Mouse (Mus musculus): ENCODE measurements at regions not wholly inside any gene's neighbourhood (a gene's known extent, or its start where the extent isn't known, plus 50 kb on each side); places are given as distances from the start of the nearest gene placed in this dataset.

GRCm38 (mm10) chr14:66584699-66585098, 575.7 kb upstream of the Gulo start:
- DNase-seq (ENCODE audit: inconsistent age in 2 of 2, low spot score in 1 of 2) = no peak

DNA sequence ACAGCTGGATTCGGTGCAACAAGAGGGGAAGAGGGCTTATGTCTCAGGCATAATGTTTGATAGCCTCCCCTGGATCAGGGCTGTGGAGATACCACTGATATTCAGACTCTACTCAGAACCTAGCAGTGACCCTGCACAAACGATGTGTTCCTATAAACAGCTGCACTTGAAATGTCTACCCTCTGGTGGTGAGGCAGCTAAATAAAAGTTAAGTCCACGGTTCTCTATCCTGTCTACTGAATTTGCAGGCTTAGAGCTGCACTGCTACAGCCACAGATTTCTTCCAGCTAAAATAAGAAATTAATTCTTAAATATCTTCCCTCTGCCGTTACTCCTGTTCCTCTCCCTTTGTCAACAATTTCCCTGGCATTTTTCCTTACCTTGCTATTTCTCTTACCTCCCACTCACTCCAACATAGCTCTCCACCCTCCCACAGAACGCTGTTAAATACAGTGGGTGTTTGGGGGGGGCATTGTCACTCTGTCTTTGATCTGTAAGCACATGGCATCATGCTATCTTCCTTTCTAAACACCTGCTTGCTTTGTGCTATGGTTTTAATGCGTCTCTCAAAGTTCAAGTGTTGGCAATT, 571.0 kb upstream of the Gulo start:
- DNase-seq (ENCODE audit: inconsistent age in 2 of 2, low spot score in 1 of 2) = no peak

- no peak for DNase-seq (ENCODE audit: inconsistent age in 2 of 2, low spot score in 1 of 2)
Measured at GRCm38 (mm10) chr14:66566600-66566999, 557.6 kb upstream of the Gulo start.

- no peak for DNase-seq (ENCODE audit: inconsistent age in 2 of 2, low spot score in 1 of 2)
Measured at GRCm38 (mm10) chr14:66562744-66563143, 553.7 kb upstream of the Gulo start.

DNA sequence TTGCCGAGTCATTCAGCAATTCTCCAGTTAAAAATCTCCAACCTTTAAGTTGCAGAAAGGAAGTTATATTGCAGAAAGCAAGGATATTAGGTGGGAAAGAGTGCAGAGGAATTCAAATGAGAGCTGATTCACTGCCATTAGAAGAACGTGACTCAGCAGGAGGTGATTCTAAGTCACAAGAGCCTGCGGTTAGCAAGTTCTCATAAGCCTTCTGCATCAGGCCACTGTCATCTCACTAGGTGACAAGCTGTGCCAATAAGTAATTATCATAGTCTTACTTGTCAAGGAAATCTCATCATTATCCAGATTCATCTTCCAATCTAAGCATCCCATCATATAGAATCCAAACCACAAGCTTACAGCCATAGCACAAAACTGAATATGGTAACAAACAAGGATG, 552.7 kb upstream of the Gulo start:
- no peak for DNase-seq (ENCODE audit: inconsistent age in 2 of 2, low spot score in 1 of 2)

DNA sequence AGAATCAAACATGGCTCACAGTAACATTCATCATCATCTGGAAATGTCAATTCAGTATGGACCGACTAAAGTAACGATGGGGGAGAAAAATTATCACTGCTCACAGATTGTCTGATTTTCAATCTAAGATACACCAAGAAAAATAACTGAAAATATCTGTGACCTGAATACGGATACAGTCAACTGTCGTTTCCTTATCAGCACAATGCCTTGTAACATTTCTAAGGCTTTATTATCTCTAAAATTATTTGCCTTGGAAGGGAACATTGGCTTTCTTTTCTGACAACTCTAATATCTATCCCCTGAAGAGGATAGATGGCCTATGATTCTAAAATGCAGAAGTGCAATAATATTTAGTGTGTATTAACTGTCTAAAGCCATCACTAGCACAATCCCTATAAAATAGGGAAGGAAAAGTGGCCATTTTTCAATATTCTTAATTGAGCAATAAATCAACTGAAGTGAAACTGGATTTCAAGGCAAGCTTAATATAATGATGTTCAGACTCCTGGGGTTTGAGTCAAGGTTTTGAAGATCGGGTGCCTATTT, 552.1 kb upstream of the Gulo start:
- no peak for DNase-seq (ENCODE audit: inconsistent age in 2 of 2, low spot score in 1 of 2)

DNA sequence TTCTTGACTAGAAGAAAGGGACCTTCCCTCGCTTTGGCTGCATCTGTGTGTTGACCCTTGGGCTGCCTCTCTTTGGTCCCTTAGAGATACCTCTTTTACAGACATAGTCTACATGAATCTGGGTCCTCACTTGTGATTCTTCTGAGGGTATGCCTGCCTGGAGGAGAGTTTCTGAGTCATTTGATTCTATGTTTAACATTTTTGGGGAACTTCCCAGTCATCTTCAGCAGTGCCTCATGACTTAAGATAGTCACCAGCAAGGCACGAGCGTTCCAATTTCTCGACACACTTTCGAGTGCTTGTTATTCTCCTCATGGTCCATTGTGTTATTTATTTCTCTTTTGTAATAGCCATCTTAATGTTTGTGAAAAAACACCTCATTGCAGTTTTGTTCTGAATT, 549.4 kb upstream of the Gulo start:
- DNase-seq (ENCODE audit: inconsistent age in 2 of 2, low spot score in 1 of 2) = no peak

DNA sequence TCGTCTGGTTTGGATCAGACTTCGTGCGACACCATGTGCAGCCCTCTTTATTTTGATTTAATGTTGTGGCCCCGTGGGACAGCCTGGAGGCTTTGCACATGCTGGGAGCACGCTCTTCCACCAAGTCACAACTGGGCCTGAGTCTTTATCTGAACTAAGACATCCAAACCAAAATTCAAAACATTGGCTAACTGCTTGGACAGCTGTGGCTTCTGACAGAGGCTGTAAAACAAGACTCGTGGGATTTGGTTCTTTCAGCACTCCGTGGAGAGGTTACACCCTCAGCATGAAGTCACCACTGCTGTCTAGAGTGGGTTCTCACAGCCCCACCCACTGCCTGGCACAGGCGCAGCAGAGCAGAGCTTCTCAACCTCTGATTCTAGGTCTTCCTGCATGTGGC, 548.6 kb upstream of the Gulo start:
- DNase-seq (ENCODE audit: inconsistent age in 2 of 2, low spot score in 1 of 2) = no peak

GRCm38 (mm10) chr14:66538498-66538897, 529.5 kb upstream of the Gulo start:
- DNase-seq (ENCODE audit: inconsistent age in 2 of 2, low spot score in 1 of 2) = no peak

- DNase-seq (ENCODE audit: inconsistent age in 2 of 2, low spot score in 1 of 2) = no peak
Measured at GRCm38 (mm10) chr14:66534671-66535070, 525.7 kb upstream of the Gulo start.

GRCm38 (mm10) chr14:66528135-66528534, 519.1 kb upstream of the Gulo start:
- DNase-seq (ENCODE audit: inconsistent age in 2 of 2, low spot score in 1 of 2) = no peak

GRCm38 (mm10) chr14:66527061-66527460, 518.1 kb upstream of the Gulo start:
- no peak for DNase-seq (ENCODE audit: inconsistent age in 2 of 2, low spot score in 1 of 2)

- DNase-seq (ENCODE audit: inconsistent age in 2 of 2, low spot score in 1 of 2) = peak in 1 of 2 experiments; percentile 43
Measured at GRCm38 (mm10) chr14:66522856-66523400, 513.9 kb upstream of the Gulo start.

DNA sequence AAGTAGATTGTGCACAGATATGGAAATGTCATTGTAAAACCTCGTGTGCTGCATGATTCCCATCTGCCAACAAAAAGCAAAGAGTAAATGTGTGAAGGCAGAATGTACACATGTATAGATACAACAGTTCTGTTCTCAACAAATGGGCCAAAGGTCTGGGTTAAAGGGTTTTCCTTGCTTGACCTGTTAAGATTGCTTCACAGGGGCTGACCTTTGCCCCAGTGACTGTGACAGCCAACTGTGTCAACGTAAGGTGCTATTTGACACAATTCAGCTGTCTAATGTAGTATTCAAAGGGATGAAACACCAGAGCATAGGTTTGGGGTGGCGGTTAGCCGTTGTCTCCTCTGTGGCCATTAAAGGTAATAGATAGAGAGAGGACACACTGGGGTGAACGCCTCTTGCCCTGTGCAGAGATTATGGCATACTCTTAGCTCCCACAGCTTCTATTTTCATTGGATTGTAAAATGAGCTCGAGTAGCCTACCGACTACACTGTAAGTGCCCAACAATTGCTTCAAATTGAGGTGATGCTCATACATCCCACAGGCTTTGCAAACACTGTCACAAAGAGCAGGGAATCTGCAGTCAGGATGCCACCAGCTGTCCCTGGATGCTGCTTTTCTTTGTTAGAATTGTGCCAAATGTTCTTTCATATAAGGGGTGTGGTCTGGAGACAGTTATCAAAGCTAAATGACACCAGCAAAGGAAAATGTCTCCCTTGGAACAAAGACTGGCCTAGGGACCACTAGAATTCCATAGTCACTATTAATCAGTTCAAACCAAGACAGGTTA, 513.0 kb upstream of the Gulo start:
- DNase-seq (ENCODE audit: inconsistent age in 2 of 2, low spot score in 1 of 2) = peak in 1 of 2 experiments; percentile 54

GRCm38 (mm10) chr14:66516770-66517169, 507.8 kb upstream of the Gulo start:
- no peak for DNase-seq (ENCODE audit: inconsistent age in 2 of 2, low spot score in 1 of 2)

GRCm38 (mm10) chr14:66510750-66511149, 501.7 kb upstream of the Gulo start:
- peak; percentile 25 to 80 for DNase-seq (ENCODE audit: inconsistent age in 2 of 2, low spot score in 1 of 2)

- no peak for DNase-seq (ENCODE audit: inconsistent age in 2 of 2, low spot score in 1 of 2)
Measured at GRCm38 (mm10) chr14:66510218-66510617, 501.2 kb upstream of the Gulo start.

DNA sequence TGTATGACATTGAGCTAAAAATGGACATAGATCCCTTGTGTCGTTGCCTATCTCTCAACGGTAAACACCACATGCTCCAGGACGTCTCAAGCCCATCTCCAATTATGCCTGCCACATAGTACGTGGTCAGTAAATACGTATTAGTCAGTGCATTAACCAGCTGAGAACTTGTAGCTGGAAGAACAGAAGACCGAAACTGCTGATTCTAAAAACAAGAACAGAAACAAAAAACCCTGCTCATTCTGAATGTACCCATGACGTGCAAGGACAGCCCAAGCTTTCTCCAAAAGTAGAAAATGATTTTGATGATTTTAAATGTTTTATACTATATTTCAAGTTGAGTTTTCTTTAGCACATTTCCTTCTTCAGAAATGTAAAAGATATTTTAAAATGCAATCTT, 500.7 kb upstream of the Gulo start:
- DNase-seq (ENCODE audit: inconsistent age in 2 of 2, low spot score in 1 of 2) = no peak

DNA sequence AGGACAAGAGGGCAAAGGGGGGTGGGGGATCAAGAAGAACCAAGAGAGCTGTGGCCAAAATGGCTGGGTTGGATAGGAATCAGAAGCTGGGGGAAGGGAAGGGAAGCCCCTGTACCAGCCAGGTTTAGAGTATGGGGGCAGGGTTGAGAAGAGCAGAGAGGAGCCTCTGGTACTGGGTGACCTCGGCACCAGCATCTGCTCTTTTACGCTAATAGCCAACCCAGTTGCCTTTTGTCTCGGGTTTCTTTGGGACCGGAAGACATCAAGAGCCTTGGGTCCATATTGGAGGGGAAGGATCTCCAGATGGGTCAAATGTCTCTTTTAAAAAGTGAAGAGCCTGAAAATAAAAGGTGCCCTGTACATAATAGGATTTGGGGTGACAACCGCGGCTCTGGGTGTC, 493.0 kb upstream of the Gulo start:
- no peak for DNase-seq (ENCODE audit: inconsistent age in 2 of 2, low spot score in 1 of 2)

DNA sequence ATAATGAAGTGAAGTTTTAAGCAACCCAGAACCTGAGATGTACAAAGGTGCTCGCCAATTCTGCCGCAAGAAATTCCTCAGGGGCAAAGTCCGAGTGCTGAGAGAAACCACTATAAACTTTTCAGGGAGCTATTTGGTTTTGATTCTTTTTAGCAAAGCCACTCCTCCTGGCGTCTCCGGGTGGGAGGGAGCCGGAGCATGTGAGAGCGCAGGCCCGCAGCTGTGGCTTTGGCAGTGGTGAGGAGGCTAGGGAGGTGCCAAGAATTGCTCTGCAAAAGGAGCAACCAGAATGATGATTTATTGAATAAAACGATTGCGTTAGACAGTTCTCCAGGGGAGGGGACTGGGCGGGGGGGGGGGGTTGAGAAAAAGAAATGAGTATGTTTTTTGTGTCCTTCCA, 490.9 kb upstream of the Gulo start:
- DNase-seq (ENCODE audit: inconsistent age in 2 of 2, low spot score in 1 of 2) = peak; percentile 25 to 64

DNA sequence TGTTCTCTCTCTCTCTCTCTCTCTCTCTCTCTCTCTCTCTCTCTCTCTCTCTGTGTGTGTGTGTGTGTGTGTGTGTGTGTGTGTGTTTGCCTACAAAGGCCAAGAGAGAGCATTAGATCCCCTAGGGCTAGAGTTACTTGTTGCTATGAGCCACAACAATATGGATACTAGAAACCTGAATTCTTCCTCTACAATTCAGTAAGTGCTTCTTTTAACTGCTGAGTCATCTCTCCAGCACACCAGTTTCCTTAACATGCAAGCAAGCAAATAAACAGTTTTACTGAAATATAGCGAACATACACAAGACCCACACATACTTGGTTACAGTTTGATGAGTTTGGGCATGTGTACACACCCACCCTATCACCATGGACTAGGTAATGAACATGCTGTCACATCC, 486.1 kb upstream of the Gulo start:
- no peak for DNase-seq (ENCODE audit: inconsistent age in 2 of 2, low spot score in 1 of 2)

GRCm38 (mm10) chr14:66494518-66494923, 485.5 kb upstream of the Gulo start:
- DNase-seq (ENCODE audit: inconsistent age in 2 of 2, low spot score in 1 of 2) = peak; percentile 33 to 68
